Mouse (Mus musculus): Measurements from ENCODE around the gene Sac3d1.
"Not testable (repeated sequence)": the region's sequence is repeated elsewhere in the genome, so short reads cannot be mapped to it uniquely, and the experiment has no call there.

The Sac3d1 gene

DNA sequence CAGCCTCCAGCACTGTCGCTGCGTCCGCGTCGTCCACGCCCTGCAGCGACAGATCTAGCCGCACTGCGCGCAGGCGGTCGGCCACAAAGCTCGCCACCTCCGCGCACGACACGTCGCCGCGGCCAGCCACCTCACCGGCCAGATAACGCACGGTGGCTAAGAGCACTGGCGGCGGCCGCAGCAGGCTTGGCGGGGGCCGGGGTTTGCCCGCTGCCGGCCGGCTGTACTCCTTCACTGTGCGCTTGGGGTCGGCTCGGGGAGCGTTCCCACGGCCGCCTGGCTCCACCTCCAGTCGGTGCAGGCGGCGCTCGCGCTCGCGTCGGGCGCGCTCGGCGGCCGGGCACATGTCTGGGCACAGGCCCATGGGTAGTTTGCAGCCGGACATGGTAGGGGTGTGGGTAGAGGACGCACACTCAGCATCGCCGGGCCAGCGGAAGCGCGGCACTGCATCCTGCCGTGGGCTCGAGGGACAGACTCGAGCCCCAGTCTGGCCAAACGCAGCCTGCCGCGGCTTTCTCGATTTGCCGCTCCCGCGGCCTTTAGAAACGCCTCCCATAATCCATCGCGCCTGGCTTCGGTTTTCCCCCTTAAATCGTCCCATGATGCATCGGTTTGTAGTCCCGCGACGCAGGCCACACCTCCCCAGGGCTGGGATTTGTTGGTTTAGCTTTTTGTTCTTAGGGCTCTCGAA, at the start of gene Sac3d1:
Gene Sac3d1, minus strand, starts transcription at position 665 of the 691 bp plus-strand sequence.
- in situ Hi-C loops (cut with MboI, MseI) = loop anchor here (5.0 kb wide), 1 partner anchor 61 kb away; the partner anchor contains the start of genes Fau and Mrpl49

DNA sequence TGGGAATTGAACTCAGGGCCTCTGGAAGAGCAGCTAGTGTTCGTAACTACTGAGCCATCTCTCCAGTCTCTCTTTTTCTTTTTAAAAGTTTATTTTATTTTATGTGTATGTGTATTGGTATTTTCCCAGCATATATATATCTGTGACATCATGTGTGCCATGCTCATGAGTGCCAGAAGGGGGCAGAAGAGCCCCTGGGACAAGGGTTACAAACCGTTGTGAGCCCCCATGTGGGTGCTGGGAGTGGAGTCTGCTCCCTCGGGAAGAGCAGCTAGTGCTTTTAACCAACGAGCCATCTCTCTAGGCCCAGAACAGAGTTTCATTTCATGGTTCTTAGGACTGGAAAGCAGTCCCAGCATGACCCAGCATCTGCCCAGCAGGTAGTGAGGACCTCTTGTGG, 48.3 kb upstream of the Sac3d1 start:
- in situ Hi-C loops (cut with MboI, MseI) = loop anchor here (25.0 kb wide), 1 partner anchor 471 kb away; no protein-coding TSS in a partner anchor

DNA sequence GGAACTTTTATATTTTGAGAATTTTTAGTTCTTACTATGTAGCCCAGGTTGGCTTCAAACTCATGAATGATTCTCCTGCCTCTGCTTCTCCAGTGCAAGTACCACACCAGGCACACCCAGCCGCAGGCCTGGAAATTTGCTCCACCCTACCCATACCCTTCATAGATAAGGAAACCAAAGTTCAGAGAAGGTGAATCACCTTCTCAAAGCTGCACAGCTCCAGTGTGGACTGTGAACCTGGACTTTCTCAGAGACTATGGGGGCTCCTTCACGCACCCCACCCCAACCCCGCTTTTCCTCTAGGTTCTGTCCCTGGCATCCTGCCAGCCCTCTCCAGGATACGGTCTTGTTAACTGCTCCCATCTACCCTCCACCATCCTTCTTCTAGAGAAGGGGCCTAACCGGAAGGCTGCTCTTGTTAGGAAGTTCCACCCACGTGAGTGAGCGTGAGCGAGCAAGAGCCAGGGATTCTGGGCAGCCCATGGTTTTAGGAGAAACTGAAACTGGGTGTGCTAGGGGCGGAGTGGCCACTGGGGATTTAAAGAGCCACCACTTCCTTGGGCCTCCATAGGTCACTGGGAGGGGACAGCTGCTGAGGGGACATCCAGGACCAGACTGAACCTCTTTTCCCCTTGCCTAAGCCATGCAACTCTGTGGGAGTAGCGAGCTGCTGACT, 45.6 kb upstream of the Sac3d1 start:
- in situ Hi-C loops (cut with MboI, MseI) = loop anchor here (25.0 kb wide), 1 partner anchor 473 kb away; no protein-coding TSS in a partner anchor

DNA sequence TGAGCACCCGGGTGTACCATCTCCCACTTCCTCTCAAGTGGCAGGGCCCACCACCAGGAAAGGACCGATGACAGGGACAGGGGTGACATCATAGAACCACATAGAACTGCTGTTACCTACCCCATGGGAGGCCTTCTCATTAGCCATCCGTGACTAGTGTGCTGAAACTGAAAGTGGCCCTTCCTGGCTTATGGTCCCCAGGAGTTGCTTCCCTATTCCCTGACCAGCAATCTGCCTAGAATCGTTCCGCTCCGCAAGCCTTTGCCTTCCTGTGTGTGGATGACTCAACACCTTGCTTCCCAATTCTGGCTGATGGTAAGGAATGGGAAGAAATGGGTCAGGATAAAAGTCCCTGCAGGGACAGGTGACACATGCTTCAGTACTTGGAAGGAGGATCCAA, 38.8 kb upstream of the Sac3d1 start:
- in situ Hi-C loops (cut with MboI, MseI) = loop anchor here (25.0 kb wide), 1 partner anchor 480 kb away; no protein-coding TSS in a partner anchor

DNA sequence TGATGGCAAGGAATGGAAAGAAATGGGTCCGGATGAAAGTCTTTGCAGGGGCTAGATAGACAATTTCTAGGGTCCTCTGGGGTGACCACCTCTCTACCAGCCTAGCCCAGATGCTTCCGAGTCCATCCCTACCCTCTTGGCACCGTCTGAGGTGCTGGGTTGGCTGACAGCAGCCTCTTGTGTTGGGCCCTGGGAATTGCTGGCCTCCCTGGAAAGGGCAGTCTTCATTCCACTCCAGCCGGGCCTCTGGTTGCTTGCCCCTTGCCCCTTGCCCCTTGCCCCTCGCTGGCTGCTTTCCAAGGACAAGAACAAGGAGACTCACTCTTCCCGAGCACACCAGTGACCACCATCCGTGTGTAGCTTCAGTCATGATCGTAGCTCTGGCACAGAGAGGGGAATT, 37.9 kb upstream of the Sac3d1 start:
- in situ Hi-C loops (cut with MboI, MseI) = loop anchor here (25.0 kb wide), 1 partner anchor 481 kb away; no protein-coding TSS in a partner anchor

DNA sequence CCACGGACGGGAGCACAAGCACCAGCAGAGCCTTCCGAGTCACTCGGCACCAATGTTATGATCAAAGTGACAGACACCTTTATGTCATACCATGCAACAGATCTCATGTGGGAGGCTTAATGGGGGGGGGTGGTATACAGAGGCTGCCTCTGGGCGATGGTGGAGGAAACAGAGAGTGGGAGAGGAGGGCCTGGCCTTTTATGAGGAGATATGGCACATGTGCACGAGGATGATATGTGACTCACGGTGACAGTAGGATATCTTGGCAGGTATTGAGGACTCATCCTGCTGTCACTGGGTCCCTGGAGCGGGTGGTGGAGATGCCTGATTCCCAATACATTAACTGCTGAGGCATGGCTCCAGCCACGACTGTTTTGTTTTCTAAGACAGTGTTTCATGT, 36.7 kb upstream of the Sac3d1 start:
- in situ Hi-C loops (cut with MboI, MseI) = loop anchor here (25.0 kb wide), 1 partner anchor 482 kb away; no protein-coding TSS in a partner anchor

DNA sequence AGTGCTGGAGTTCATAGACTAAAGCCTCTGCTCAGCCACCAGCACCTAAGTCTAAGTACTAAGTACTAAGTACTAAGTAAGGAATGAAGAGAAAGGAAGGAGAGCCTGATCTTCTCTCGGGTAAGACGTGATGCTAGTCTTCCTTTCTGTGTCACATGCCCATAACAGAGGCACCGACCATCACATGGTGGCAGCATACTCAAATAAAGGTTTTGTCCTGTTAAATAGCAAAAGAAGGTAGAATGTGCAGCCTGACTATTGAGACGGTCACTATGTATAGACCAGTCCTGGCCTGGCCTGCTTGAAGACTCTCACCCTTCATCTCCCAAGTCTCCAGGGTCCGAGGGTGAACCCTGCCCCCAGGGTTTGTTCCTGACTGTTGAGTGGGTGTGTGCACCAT, 26.4 kb upstream of the Sac3d1 start:
- in situ Hi-C loops (cut with MboI, MseI) = no loop called here

DNA sequence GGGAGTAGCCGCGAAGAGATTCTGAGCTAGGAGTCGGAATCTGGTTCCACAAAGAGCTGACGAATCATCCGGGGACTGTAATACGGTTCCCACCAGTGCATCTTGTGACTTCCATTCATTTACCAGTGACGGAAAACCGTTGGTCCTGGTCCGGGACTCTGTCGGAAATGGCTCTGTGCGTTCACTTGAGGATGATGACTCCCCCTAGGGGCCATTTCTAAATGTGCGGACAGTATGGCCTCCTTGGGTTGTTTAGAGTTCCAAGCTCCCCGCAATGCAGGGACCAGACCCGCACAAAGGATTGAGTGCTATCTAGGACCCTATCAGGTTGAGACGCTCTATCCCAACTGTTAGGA, 22.9 kb upstream of the Sac3d1 start, which contains the start of gene Arl2:
Gene Arl2, minus strand, starts transcription at position 155 of the 356 bp plus-strand sequence.
- in situ Hi-C loops (cut with MboI, MseI) = no loop called here

GRCm38 (mm10) chr19:6140678-6141393, 22.4 kb upstream of the Sac3d1 start, which contains the start of gene Batf2:
Gene Batf2, plus strand, starts transcription at chr19:6140983.
- in situ Hi-C loops (cut with MboI, MseI) = no loop called here

GRCm38 (mm10) chr19:6140374-6140677, 21.9 kb upstream of the Sac3d1 start:
- in situ Hi-C loops (cut with MboI, MseI) = no loop called here

DNA sequence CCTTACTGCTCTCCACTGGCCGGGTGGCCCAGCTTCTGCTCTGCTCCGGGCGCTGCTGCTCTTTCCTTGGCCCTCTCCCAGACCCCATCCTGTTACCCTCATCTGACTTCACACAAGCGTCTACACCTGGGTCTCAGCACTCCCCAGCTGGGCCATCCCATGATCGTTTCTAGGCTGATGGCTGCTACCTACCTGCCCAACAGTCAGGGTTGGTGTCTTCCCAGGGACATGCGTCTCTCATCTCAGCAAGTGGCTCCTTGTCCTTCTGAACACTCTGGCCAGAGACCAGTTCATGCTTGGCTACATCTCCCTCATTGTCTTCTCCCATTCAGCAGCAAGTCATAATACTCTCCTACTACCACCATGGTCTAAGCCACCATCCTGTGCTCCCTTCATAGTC, 21.3 kb upstream of the Sac3d1 start:
- in situ Hi-C loops (cut with MboI, MseI) = no loop called here

DNA sequence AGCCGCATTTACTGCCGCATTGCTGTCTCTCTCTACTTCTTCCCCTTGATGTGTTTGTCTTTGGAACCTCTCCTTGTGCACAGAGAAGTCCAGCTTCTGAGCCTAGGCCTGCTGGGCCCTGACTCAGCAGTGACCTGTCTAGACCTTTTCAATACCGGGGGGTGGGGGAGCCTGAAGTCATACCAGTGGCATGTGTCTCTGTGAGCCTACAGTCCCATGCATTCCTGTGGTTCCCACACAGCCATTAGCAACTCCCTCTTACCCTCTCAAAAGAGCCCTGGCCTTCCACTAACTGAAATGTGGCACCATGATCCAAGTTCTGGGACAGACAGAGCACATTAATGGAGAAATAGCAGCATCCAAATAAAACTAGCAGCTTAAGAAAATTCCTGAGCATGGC, 17.9 kb upstream of the Sac3d1 start:
- in situ Hi-C loops (cut with MboI, MseI) = no loop called here

GRCm38 (mm10) chr19:6133197-6133596, 14.7 kb upstream of the Sac3d1 start:
- in situ Hi-C loops (cut with MboI, MseI) = not testable (repeated sequence)

DNA sequence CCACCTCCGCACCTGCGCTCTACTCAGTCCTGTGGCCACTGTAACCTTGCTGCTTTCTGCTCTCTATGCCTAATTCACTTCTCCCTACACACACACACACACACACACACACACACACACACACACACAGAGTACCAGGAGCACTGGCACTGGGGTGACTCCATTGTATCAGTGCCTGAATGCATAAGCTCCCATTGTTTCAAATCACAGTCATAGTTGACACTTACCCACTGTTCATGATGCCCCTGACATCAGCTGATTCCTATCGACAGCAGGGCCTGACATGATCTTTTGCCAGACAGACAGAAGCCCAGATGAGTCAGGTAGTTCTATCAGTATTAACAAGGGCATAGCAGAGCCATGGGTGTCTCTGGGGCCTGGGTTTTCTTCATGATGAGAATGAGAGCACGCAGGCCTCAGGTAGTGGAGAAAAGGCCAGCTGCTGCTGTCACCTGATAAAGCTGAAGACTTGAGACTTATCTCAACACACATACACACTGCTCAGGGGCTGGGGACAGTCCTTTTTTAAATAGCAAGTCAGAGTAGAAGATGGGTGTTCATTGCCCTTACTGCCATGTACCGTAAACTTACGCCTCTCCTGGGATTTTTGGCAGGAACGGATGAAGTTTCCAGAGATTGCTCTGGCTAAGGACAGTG, 13.8 kb upstream of the Sac3d1 start:
- in situ Hi-C loops (cut with MboI, MseI) = no loop called here

GRCm38 (mm10) chr19:6130414-6131128, 12.1 kb upstream of the Sac3d1 start:
- in situ Hi-C loops (cut with MboI, MseI) = not testable (repeated sequence)

GRCm38 (mm10) chr19:6127760-6128341, 9.4 kb upstream of the Sac3d1 start, which contains the start of gene Snx15:
Gene Snx15, minus strand, starts transcription at chr19:6128304.
- in situ Hi-C loops (cut with MboI, MseI) = no loop called here

DNA sequence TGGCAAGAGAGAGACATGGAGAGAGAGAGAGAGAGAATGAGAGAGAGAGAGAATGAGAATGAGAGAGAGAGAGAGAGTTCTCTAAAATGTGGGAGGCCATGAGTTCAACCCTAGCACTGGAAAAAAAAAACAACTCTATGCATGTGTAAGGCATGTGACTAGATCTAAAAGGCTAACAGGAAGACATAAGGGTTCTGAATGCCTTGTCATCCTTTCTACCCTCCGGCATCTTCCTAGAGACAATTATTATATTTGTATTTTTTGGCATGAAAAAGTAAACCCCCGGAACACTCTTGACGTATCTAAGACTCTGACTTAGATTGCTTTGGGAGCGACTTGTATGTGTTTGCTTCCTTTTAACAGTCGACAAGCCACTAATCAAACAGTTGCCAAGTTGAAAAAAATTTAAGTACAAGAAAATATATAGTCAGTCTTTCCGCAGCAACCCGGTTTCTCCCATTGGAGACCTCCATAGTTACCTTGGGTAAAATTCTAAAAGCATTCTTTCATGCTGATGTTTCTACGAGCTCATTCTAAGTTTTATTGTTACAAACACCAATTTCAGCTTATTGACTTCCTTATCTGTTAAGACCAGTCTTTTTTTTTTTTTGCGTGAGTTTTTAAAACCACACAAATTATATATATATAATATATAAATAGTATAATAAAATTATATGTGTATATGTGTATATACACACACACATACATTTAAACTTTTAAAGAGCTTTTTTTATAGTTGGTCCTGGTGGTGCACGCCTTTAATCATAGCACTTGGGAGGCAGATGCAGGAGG, 8.5 kb upstream of the Sac3d1 start:
- in situ Hi-C loops (cut with MboI, MseI) = no loop called here

- in situ Hi-C loops (cut with MboI, MseI) = no loop called here
Observed at GRCm38 (mm10) chr19:6126289-6126688, 7.8 kb upstream of the Sac3d1 start.

- in situ Hi-C loops (cut with MboI, MseI) = loop anchor here (5.0 kb wide), 1 partner anchor 163 kb away; the partner anchor contains the start of gene Pola2
Observed at GRCm38 (mm10) chr19:6124898-6125297, 6.4 kb upstream of the Sac3d1 start.

DNA sequence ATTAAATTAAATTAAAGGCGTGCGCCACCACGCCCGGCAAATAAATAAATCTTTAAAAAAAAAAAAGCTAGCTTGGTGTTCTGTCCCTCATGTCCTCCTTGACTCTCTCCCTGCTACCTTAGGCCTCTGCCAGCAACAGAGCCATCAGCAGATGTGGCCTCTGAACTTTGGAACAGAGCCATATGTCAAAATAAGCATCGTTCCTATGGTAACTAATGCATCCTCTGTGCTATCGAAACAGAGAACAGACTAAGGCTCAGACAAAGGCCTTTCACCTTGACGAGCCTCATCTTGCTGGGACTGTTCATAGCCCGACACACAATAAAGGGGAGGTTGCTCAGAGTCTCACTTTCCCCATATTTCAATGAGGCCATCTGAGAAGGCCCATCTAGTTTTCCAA, 4.9 kb upstream of the Sac3d1 start:
- in situ Hi-C loops (cut with MboI, MseI) = loop anchor here (5.0 kb wide), 1 partner anchor 161 kb away; the partner anchor contains the start of gene Pola2

Measured in T-helper 2 cell (primary cell).